Mouse (Mus musculus): ENCODE measurements around the gene Cldn13.
"Not testable (repeated sequence)": the region's sequence is repeated elsewhere in the genome, so short reads cannot be mapped to it uniquely, and the experiment has no call there.

Gene Cldn13

DNA sequence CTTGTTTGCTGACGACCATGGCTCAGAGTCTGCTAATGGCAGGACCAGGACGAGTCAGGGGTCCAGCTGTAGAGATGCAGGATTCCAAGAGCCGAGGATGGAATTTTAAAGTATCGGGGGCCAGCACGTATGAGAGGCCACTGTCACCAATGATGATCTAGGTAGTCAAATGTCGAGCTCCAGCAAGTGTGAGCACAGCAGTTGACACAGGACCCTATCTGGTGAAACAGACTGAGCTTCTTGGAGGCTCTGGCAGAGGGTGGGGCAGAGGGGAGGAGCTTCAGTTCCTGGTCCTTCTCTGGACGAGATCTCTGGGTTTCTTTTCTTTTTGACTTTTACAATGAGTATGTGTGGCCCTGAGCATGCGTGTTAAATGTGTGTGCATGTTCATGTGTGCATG, at the start of gene Cldn13:
TSS of gene Cldn13 (minus strand) at position 216 of the 400 bp plus-strand sequence.
- no peak for DNase-seq (ENCODE audit: low read depth, low spot score)

DNA sequence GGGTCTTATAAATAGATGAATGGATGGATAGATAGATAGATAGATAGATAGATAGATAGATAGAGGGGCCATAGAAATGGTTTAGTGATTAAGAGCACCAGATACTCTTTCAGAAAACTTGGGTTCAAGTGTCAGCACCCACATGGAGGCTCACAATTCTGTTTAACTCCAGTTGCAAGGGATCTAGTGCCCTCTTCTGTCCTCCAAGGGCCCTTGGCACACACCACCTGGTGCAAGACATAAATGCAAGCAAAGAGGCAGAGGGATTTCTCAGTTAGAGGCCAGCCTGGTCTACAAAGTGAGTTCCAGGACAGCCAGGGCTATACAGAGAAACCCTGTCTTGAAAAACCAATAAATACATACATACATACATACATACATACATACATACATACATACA, 49.3 kb upstream of the Cldn13 start:
- not testable (repeated sequence) for DNase-seq (ENCODE audit: low read depth, low spot score)

DNA sequence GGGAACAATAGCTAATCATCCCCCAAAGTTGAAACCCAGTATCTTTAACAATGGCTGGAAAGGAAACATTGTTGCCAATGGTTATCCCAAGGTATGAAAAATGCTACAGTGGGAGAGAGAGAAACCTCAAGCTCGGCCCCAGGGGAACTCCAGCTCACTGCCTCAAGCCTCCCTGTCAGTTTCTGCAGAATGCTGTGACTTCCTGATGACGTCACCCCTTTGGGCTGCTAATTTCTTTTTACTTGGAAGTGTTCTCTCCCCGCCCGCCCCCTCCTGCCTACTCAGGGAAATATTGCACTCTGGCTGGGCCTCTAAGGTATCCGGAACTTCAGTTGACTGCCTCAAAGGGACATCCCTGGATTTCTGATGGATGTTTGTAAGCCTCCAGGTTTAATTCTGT, 48.2 kb upstream of the Cldn13 start:
- no peak for DNase-seq (ENCODE audit: low read depth, low spot score)

DNA sequence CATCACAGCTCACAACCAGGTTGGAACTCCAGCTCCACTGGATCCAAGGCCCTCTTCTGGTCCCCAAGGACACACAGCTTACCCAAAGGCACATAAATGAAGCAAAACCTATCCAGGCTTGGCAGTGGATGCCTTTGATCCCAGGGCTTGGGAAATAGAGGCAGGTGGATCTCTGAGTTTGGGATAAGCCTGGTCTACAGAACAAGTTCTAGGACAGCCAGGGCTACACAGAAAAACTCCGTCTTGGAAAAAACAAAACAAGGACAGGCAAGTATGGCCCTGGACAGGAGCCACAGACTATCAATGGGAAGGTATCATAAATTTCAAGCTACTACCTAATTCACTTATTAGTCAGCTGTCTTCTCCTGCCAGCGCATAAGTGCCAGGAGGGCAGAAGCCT, 46.2 kb upstream of the Cldn13 start:
- no peak for DNase-seq (ENCODE audit: low read depth, low spot score)

DNA sequence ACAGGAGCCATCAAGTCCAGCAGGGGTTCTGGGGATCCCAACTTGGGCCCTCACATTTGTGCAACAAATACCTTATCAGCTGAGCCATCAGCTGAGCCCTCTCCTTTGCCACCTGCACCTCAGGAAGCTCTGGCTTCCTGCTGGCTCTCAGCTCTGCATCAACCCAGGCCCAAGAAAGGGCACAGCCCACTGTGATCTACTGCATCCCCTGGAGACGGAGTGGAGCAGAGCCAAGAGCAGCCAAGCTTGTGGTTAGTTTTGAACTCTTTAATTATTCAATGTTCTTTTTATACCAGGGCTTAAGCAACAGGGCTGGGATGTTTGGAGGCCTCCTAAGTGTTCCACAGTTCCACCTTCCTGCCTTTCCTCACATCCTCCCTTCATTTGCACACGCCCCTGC, 45.1 kb upstream of the Cldn13 start:
- no peak for DNase-seq (ENCODE audit: low read depth, low spot score)

DNA sequence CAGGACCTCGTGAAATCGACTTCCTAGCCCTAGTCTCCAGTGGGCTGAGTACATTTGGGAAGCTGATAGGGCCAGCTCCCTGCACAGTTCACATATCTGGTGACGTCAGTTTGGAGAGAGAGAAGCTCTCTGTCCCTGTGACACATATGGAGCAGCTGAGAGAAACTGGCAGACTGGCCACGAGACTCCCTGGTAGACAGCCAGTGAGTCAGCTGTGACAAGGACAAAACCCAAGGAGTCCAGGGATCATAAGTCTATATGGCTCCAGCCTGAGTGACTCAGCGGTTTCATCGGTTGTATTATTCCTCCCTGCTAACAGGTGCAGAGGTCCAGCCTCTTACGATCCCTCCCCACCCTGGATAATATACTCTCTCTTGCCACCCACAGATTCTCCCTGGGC, 43.8 kb upstream of the Cldn13 start:
- DNase-seq (ENCODE audit: low read depth, low spot score), result no peak

DNA sequence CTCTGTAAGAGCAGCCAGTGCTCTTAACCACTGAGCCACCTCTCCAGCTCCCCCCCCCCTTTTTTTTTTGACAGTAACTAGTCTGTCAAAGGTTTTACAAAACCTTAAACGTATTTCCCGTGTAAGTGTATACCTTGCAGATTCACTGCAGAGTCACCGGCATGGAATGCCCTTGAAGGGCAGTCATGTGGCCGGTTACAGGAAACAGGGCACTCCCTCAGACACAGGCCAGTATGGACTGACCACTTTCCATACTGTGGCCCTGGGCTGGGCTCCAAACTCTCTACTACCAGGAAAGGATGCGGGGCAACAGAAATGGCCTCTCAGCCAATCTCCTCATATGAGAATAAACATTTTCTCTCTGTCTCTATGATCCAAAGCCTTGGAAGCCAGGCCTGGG, 40.2 kb upstream of the Cldn13 start:
- DNase-seq (ENCODE audit: low read depth, low spot score), result no peak

DNA sequence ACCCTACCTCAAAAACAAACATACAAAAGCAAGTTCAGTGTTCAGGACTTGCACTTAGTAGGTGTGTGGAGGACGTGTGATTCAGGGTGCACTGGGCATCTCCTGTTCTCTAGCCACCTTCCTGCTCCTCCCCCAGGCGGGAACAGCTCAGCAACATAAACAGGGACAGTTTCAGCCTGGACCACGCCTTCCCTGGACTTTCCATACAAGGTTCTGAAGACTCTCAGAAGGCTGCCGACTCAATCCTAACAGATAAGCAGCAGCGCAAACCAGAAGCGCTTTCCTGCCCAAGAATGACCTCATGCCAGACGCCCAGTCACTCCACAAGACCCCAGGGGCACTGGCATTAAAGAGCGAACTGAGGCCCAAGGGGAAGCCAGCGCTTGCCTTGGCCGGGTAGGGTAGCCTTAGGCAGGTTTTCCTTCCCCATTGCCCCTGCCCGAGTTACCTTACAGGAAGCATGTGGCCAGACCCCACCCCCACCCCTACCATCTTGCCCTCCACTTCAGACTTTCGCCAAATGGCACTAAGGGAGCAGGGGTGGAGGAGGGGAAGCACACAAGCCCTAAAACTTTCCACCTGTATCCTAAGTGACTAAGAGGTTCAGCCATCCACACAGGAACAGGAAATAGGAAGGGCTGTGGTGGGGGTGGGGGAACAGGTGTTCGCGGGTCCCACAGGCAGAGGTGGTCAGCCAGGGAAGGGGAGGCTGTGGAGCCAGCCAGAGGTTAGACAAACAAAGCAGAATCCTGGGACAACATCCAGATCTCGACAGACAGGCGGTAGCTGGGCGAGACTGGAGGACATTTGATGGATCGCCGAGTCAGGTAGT, 35.9 kb upstream of the Cldn13 start:
- DNase-seq (ENCODE audit: low read depth, low spot score), result no peak

DNA sequence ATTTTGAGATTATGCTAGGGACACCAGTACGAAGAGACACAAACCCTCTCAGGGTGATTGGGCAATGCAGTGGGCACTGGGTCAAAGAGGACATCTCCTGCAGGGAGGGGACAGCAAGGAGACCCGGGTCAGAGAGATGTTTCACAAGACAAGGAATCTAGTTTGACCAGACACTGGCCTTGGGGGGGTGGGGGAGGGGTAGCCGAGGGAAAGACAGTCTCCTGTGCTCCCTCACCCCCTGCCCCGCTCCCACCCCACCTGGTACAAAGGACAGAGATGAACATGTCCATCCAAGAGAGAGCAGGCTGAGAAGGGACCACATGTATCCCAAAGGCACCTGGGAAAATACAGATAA, 32.7 kb upstream of the Cldn13 start:
- DNase-seq (ENCODE audit: low read depth, low spot score), result no peak

DNA sequence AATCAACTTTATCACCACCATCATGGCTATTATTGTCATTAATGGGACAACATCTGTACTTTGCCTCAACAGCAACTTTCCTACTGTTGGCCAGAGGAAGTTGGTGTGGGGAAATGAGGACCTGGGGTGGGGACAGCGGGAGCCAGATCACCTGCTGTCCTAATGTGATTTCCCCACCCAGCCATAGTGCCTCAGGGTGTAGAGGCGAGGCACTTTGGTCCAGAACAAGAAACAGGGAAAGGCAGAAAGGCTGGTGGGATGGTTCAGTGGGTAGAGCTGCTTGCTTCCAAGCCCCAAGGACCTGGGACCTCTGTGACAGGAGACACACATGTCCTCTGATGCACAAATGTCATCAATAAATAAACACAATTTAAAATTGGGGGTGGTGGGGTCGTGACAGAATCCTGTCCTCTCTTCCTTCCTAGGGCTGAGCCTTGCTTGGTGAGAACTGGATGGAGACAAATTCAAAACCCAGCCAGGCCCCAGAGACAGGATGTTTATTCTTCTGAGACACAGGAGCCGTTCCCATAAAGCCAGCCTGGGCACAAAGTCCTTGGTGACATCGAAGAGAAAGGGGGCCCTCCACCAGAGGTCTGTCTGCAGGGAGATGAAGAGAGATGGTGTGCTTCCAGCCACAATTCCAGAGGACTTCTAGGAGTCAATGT, 32.2 kb upstream of the Cldn13 start:
- DNase-seq (ENCODE audit: low read depth, low spot score), result no peak

DNA sequence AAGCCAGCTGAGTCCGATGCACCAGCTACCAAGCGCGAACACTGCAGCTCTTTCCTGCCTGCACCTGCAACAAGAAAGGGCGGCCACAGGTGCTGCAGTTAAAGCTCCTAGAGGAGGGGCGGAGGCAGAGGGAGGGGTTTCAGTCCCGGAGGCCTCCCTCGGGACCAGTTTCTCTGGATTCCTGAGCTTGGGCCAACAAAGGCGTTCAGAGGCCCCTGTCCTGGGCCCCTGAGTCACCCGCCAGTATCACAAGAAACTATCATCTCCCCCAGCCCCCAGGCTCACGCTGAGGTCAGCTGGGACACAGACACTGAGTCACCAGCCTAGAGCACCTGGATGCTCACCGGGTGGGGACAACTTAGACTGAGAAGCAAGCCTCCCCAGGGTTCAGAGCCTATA, 31.5 kb upstream of the Cldn13 start, which contains the start of gene Cldn4:
TSS of gene Cldn4 (minus strand) at position 78 of the 399 bp plus-strand sequence.
- no peak for DNase-seq (ENCODE audit: low read depth, low spot score)

DNA sequence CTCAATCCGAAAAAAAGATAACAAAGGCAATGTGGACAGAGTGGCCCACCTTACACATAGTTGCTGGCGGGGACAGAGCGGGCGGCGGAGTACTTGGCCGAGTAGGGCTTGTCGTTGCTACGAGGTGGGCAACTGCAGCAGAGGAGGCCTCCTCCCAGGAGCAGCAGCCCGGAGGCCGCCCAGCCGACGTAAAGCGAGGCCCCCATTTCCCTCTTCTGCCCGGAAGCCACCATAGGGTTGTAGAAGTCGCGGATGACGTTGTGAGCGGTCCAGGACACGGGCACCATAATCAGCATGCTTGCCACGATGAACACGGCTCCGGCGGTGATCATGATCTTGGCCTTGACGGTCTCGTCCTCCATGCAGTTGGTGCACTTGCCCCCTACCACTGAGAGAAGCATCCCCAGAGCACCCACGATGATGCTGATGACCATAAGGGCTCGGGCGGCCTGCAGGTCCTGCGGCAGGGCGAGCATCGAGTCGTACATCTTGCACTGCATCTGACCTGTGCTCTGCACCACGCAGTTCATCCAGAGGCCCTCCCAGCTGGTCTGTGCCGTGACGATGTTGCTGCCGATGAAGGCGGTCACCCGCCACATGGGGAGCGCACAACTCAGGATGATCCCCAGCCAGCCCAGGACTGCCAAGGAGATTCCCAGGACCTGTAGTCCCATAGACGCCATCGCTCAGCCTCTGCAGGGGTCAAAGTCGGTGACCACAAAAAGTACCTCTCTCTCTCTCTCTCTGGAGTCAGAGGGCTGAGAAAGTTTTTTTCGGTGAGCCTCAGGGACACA, 30.9 kb upstream of the Cldn13 start:
- DNase-seq (ENCODE audit: low read depth, low spot score), result no peak

DNA sequence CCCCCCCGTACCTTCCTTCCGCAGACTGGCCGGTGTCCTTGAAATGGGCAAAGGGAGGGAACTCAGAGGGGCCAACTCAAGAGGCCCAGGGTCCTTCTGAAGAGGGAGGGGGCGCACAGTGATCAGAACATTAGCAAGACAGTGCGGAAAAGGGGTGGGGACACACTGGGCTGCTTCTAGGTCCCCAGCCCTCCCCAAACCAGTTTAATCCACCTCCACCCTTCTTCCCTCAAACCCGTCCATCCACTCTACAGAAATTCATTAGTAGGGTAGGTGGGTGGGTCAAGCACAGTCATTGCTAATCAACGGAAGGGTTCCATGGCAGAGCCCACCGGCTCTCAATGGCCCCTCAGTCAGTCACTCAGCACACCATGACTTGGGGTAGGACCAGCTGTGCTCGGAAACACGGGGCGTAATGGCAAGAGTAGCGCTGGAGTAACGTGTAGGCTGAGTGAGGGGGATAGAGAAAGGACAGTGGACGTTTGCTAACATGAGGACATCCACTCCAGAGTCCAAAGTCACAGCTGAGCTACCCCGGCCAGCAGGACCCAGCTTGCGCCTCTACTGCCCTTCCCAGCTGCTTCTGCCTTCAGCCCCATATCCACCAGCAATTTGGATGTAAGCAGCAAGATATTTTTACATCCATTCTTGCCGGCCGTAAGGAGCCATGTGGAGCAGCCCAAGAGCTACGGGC, 30.1 kb upstream of the Cldn13 start:
- no peak for DNase-seq (ENCODE audit: low read depth, low spot score)

DNA sequence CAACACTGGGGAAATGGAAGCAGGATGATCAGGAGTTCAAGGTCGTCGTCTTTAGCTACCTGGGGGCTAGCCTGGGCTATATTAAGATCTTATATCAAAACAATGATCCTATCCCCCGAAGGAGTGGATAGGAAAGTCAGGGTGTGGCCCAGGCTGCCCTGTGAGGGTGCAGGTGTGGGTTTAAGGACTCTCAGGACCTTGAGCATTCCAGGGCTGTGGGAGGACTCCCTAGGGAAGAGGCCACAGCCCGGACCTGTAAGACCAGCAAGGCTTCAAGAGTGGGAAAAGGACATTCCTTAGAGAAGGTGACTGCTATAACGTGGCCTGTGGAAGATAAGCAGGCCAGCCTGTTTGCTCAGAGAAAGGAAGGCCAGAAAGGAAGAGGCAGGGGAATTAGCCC, 28.9 kb upstream of the Cldn13 start:
- DNase-seq (ENCODE audit: low read depth, low spot score), result no peak

DNA sequence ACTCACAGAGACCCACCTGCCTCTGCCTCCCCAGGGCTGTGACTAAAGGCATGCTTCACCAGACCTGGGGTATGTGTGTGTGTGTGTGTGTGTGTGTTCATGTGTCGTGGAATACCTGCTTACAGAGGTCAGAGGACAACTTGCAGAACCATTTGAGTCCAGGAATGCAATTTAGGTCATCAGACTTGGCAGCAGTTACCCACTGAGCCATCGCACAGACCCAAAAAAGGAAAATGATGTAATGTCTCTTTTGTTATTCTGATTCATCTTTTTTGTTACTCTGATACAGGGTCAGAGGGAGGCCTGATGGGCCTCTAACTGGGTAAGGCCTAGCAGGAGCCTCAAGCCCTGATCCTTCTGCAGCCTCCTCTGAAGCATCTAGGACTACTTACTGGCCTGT, 27.4 kb upstream of the Cldn13 start:
- DNase-seq (ENCODE audit: low read depth, low spot score), result no peak

DNA sequence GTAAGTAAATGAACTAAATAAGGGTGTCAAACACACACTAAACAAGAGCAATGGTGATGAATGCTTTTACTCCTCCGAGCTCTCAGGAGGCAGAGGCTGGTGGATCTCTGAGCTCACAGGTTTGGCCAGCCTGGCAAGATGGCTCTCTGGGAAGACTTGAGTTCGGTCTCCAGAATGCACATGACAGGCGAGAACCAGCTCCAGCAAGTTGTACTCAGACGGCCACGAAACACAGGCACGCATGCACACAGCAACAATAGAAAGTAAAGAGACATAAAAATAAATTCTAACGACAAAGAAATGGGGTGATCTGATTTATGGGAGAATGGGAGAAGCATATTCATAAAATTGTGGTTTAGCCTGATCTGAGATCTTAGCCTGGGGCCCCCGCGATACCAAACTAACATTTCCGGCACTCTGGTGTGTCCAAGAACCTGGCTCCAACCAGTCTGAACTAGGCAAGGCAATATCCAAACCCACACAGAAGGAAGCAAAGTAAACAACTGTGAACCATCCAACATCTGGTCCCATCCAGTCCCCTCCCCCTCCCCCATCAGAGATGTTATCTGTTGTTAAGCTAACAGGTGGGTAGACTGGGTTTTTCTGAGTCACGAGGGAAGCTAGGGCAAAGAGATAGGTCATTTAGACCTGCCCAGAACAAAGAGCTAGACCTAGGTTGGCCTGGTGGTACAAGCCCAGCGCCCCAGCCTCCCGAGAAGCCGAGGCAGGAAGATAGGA, 26.3 kb upstream of the Cldn13 start:
- no peak for DNase-seq (ENCODE audit: low read depth, low spot score)

DNA sequence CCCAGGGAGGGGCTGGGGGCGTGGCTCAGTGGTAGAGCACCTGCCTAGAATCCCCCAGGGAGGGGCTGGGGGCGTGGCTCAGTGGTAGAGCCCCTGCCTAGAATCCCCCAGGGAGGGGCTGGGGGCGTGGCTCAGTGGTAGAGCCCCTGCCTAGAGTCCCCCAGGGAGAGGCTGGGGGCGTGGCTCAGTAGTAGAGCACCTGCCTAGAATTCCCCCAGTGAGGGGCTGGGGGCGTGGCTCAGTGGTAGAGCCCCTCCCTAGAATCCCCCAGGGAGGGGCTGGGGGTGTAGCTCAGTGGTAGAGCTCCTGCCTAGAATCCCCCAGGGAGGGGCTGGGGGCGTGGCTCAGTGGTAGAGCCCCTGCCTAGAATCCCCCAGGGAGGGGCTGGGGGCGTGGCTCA, 24.2 kb upstream of the Cldn13 start:
- not testable (repeated sequence) for DNase-seq (ENCODE audit: low read depth, low spot score)

DNA sequence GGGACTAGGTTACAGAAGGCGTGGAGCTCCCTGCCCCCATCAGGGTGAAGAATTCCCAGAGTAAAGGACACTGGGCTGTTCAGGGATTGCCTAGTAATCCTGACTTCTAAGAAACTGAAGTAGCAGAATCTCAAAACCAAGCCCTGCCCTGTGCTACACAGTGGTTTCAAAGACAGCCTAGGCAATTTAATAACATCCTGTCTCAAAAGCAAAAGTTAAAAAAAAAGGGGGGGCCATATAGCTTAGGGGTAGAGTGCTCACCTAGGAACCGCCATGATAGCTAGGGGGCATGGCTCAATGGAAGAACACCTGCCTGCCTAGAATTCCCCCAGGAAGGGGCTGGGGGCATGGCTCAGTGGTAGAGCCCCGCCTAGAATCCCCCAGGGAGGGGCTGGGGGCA, 23.7 kb upstream of the Cldn13 start:
- no peak for DNase-seq (ENCODE audit: low read depth, low spot score)

DNA sequence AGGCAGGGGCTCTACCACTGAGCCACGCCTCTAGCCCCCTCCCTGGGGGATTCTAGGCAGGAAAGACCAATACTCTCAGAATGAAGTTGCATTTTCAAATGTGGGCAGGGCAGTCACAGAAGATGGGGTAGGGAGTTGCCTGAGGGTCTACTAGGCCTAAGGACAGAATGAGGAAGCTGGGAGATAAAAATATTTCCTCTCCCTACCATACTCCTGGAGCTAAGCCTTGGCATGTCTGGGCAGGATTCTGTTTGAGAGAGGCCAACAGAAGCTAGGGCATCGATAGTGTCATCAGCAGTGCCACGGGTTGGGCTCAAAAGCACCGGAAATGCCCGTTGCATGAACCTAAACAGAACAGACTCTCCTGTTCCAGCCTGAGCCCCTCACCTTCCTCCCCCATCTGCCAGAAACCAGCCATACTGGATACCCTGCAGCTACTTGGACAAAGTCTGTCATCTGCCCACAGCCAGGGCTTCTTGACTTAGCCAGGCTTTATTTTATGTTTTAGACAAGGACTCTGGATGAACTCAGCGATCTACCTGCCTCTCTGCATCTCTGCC, 21.4 kb upstream of the Cldn13 start:
- no peak for DNase-seq (ENCODE audit: low read depth, low spot score)

DNA sequence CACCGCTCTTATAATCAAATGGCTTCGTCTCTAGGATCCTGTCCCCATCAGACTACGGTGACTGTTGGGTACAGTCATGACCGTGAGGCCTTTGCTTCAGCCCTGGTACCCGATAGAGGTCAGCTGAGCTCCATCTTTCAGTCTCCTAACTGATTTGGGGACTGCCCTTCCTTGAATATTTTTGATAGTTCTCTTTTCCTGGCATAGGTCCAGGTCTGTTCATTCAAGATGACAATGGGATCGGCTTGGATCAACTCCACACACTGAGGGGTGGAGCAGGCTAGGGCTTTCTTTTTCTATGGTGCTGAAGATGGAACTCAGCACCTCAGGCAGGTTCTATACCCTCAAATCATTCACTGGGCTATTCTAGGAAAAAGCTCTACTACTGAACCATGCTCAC, 20.7 kb upstream of the Cldn13 start:
- DNase-seq (ENCODE audit: low read depth, low spot score), result no peak

DNA sequence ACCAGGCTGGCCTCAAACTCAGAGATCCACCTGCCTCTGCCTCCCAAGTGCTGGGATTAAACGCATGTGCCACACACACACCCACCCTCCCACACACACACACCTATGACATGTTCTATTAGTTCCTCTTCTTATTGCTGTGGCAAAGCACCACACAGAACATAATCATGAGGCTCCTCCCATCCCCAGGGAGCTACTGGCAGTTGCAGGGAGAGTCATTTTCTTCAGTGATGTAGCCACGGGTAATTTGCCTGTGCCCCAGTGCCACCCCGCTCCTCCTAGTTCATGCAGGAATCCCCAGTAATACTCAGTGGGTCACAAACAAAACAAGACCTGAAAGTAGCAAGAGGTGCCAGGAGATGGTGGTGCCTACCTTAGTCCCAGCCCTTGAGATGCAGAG, 19.3 kb upstream of the Cldn13 start:
- no peak for DNase-seq (ENCODE audit: low read depth, low spot score)

All from retina, postnatal 7 days (tissue).